In the genomic region with DNA sequence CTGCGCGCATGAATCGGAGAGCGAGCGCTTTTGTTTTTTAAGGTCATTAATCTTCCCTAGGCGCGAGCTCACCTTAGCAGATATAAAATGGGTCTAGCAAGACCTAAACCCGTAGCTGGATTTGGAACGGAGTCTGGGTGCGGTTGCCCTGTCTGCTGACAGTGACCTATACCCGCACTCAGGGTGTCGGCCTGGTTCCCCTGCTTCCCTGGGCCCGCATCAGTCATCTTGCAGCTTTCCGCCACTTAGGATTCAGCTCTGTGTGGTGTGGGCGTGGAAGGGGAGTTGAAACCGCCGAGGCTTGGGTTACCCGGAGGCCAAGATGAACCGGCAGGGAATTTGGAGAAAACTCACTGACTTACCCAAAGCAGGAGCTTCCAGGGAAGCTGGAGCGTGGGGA, we compare ENCODE assay signal across 8 mouse cellular contexts. TPM values are rescaled to one million over a fixed set of nuclear protein-coding genes. Genes with fewer than 3 reads are reported as not detected.
DNase-seq lines count a peak whose midpoint lies in the region; ATAC-seq lines count a peak whose summit lies in the region.

No protein-coding gene starts in this region.

- peak; percentile 62 to 69 for DNase-seq in left cerebral cortex, adult 18-20 months (ENCODE audit: low spot score in 2 of 2)
- DNase-seq in left cerebral cortex, adult 11 months (ENCODE audit: low spot score), result no peak
- peak; percentile 80 for DNase-seq in embryo, embryonic 11 days
- peak; percentile 28 for DNase-seq in gastrocnemius, postnatal 25 days
- DNase-seq in left cerebral cortex, postnatal 4 days, result peak; percentile 41
- peak; percentile 67 for DNase-seq in mesoderm, embryonic 11.5 days (ENCODE audit: low read depth, low spot score)
- DNase-seq in spleen, adult 12 weeks (ENCODE audit: low spot score), result peak; percentile 13

- intact Hi-C loops in left cerebral cortex, postnatal 4 days (cut with DNase I), result loop anchor here (10.0 kb wide), 1 partner anchor 122 kb away; the partner anchor contains the start of gene Zc3h8

- peak; percentile 46 for ATAC-seq in inflammation-experienced regulatory T-cells, adult 6 months

RNA-seq across cellular contexts. Expression of gene Ttl, which starts 0.6 kb away (rescaled TPM):
- 10 to 100 TPM; 63.4 to 67.0 TPM for total RNA-seq in left cerebral cortex, adult 18-20 months (2021)
- total RNA-seq in gastrocnemius, postnatal 25 days (2021), result 1 to 10 TPM; 6.0 to 6.3 TPM
- 1 to 10 TPM; 1.2 to 2.0 (median 1.3) TPM for polyA plus RNA-seq in inflammation-experienced regulatory T-cells, adult 6 months (2017; shearing (Covaris generic))
- 10 to 100 TPM; 90.0 to 95.0 TPM for total RNA-seq in left cerebral cortex, postnatal 4 days (2021)

RNA-seq across cellular contexts. Expression of gene Vinac1, which starts 18.4 kb away (rescaled TPM):
- under 1 TPM; 0.14 to 0.21 TPM for total RNA-seq in left cerebral cortex, adult 18-20 months (2021)
- not detected for total RNA-seq in gastrocnemius, postnatal 25 days (2021)
- polyA plus RNA-seq in inflammation-experienced regulatory T-cells, adult 6 months (2017; shearing (Covaris generic)), result under 1 TPM in 1 of 3 experiments, not detected in 2; 0.16 TPM
- total RNA-seq in left cerebral cortex, postnatal 4 days (2021), result under 1 TPM; 0.18 to 0.36 TPM

RNA-seq across cellular contexts. Expression of gene Polr1b, which starts 34.5 kb away (rescaled TPM):
- 10 to 100 TPM; 20.5 to 22.6 TPM for total RNA-seq in left cerebral cortex, adult 18-20 months (2021)
- 10 to 100 TPM; 10.7 to 11.4 TPM for total RNA-seq in gastrocnemius, postnatal 25 days (2021)
- polyA plus RNA-seq in inflammation-experienced regulatory T-cells, adult 6 months (2017; shearing (Covaris generic)), result 10 to 100 TPM in 2 of 3 experiments, 1 to 10 TPM in 1; 9.6 to 25.9 (median 14.9) TPM
- total RNA-seq in left cerebral cortex, postnatal 4 days (2021), result 10 to 100 TPM; 31.2 to 35.0 TPM

Comparison
In these comparisons a context has a peak if more than half of its experiments do, and no peak if none do; other contexts are left out.
1. RNA of gene Ttl, which starts 0.6 kb away (total RNA-seq): 90.0 to 95.0 TPM in left cerebral cortex, postnatal 4 days and 63.4 to 67.0 TPM in left cerebral cortex, adult 18-20 months; 6.0 to 6.3 TPM in gastrocnemius, postnatal 25 days; every median in the first group is over 4 times any median in the second.